Mouse (Mus musculus) T-cell, adult 2 months (primary cell): Measurements from ENCODE around the gene Phf1.
"Not testable (repeated sequence)": the region's sequence is repeated elsewhere in the genome, so short reads cannot be mapped to it uniquely, and the experiment has no call there.

Experiments
- DNase-seq: peaks from one replicate; pipeline ENCODE4 v3.0.0; 2022; ENCODE audit warnings: low spot score

Phf1 gene

DNA sequence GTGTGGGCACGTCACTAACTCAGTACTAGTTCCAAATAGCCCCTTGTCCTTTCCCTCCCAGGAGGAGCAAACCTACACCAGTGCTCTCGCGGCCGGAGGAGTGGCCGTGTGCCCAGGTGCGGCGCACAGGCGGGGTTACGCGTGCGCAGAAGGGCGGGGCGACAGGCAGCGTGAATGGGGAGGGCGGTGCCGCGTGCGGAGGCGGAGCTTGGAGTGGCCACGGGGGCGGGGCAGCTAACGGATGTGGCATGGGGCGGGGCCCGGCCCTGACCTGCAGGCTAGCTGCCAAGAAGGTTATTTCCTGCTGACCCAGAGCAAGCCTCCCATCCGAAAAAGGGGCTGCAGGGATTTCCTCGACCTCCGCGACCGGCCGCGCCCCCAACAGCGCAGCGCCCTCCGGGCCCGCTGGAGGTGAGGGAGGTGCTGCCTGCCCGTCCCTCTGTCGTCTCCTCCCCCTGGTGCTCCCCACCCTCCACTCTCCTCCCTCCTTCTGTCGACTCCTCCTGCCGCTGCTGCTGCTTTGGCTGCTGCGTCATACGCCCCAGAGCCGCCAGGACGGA is at the start of gene Phf1:
Gene Phf1 (plus strand): TSS at position 214 of the 560 bp plus-strand sequence.
- peak; percentile 95 for DNase-seq

DNA sequence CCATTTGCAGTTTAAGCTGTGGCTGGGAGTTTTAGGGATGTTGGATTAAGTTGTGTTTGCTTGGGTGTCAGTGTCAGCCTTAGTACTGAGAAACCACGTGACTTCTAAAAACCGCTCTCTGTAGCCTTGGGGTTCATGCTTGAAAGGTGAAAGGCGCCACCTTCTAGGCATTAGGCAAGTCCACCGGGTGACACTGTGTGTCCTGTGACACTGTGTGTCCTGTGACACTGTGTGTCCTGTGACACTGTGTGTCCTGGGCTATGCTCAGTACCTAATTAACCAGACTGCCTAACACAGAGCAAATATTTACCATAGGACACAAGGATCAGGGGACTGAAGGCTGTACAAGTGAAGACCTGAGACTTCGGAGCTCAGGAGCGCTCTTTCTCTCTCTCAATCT is 49.3 kb upstream of the Phf1 start:
- DNase-seq: no peak

DNA sequence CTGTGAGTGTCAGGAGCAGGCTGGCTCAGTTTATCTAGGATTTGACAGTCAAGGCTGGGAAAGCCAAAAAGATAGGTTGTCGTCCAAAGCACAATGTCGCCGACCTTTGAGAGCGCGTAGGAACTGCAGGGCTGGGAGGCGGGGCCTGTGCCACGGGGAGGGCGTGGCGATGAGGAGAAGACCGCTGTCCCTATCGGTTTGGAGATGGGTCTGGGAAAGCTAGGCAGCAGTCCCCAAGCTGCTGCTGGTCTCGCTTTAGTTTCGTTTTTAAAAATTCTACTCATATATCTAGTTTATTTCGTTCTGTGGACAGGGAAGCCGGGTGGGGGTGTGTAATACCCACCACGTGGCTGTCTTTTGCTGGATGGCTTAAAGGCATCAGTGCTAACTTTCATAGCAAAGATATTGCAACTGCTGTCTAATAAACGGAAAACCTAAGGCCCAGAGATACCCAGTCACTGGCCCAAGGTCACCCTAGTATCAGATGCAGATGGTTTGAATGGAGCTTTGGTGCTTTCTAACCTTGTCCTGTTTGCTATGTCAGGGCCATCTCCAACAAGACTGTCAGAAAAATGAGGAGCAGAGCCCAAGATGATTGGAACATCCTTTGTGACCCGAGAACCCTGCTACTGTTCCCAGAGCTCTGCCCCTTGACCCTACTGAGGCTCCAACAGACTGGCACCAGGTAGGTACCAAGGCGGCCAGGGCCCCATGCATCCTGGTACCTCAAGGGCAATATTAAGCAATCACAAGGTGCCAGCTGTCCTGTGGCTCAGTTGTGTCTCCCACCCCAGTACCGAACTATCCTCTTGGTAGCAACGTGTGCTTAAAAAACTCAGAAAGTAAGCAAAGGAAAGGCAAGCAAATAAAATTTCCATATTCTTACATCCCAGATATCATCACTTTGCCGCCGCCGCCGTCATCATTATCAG is 47.6 kb upstream of the Phf1 start:
- DNase-seq: peak; percentile 75

- peak; percentile 83 for DNase-seq
Observed at GRCm38 (mm10) chr17:26886047-26886749, 46.7 kb upstream of the Phf1 start.

GRCm38 (mm10) chr17:26887926-26888325 is 44.9 kb upstream of the Phf1 start:
- no peak for DNase-seq

DNA sequence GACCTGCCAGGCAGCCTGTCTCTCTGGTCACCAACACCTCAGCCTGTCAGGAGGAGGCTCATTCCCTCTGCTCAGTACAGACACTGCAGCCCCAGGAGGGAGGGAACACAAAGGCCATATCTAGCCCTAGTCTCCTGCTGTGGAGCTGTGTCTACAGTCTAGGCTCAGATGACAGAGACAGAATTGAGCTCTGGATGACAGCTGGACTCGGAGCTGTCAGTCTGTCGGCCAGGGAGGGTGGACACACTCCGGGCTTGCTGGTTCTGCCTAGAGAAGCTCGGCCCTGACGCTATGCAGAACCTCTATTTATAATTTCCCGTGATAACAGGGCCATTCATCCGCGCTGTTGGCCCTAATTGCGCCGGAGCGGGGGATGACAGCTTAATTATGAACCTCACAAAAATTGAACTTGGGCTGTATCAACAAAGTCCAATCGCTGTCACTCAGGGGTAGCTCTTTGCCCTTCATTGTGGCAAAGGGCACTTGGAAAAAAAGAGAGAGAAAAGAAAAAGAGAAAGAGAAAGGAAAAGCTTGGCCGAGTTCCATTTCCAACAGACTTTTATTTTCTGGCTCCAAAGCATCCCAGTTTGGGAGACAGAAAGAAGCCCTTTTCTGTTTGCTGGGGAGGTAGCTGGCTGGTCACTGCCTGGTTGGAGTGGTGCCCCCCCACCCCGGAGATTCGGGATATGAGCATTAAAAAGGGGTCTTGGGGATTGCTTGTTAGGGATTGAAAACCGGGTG is 40.0 kb upstream of the Phf1 start:
- DNase-seq: no peak

GRCm38 (mm10) chr17:26893492-26893891 is 39.4 kb upstream of the Phf1 start:
- no peak for DNase-seq

- no peak for DNase-seq
Observed at GRCm38 (mm10) chr17:26894342-26894741, 38.5 kb upstream of the Phf1 start.

DNA sequence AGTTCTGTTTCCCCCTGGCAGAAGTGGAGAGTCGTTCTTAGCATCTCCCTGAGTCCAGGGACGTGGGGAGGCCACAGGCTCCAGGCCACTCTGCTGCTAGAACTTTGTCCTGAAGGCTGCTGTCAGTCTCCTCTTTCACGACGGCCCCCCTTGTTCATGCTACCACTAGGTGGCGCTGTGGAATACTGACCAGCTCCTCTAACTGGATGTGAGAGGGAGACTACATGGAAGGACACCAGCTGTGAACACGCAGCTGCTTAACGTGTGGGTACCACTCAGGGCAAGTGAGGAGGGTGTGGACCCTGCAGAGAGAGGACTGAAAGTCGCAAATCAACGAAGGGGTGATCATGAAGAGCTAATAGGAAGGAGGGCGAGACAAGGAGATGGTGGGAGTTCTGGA is 37.3 kb upstream of the Phf1 start:
- DNase-seq: peak; percentile 49

- DNase-seq: no peak
Observed at GRCm38 (mm10) chr17:26900916-26901315, 31.9 kb upstream of the Phf1 start.

DNA sequence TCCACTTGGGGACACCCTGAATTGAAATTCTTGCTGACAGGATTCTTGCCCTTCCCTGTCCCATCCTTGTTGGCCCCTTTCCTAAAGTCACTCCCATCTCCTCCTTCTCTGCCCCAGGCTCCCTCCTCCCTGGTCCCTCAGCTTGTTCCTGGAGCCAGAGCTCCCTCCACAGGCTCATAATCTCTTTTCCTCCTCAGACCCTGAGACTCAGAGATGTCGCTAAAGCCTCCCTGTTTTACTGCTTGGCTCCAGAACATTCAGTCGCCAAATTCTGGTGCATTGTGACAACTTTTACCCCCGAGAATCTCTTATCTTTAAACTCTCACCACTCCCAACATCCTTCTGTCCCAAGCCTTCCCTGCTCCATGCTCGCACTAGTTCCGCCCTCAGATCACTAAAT is 28.5 kb upstream of the Phf1 start:
- DNase-seq: no peak

- DNase-seq: not testable (repeated sequence)
Observed at GRCm38 (mm10) chr17:26907506-26907905, 25.3 kb upstream of the Phf1 start.

- no peak for DNase-seq
Observed at GRCm38 (mm10) chr17:26915248-26915647, 17.6 kb upstream of the Phf1 start.

GRCm38 (mm10) chr17:26916711-26917482 is 16.0 kb upstream of the Phf1 start, which contains the start of gene Kifc5b:
Gene Kifc5b, plus strand, starts transcription at chr17:26917091.
- peak; percentile 99 for DNase-seq

DNA sequence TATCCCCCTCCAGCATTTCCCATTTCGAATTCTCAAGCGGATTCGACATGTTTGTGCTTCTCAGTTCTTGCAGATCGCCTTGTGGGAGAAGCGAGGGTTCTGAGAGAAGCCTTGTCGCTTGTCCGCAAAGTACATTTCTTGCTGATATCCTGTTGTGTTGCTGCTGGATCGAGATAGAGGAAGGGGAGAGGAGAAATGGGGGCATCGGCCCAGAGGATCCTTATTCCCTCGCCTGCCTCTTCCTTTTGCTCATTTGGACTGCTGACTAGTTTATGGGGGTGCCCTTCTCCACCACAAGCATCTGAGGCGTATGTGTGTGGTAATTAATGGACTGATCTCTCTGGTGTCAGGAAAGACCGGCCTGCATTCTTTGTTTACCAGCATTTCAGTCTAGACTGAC is 15.3 kb upstream of the Phf1 start:
- DNase-seq: not testable (repeated sequence)

GRCm38 (mm10) chr17:26918343-26918742 is 14.5 kb upstream of the Phf1 start:
- no peak for DNase-seq

- DNase-seq: not testable (repeated sequence)
Observed at GRCm38 (mm10) chr17:26919516-26919915, 13.3 kb upstream of the Phf1 start.

DNA sequence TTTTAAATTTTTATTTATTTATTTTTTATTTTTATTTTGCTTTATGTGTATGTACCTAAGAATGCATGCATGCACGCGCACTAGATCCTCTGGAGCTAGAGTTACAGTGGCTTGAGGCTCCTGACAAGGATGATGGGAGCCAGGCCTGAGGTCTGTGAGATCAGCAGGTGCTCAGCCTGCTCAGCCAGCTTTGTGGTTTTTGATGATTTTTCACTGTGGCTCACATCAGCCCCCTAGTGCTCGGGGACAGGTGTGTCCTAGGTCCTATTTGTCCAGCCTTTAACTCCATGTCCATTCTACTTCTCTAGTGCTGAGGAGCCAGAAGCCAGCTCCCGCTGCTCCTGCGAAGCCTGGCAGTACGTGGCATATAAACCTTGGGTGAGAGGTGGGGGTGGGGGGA is 10.5 kb upstream of the Phf1 start:
- not testable (repeated sequence) for DNase-seq

DNA sequence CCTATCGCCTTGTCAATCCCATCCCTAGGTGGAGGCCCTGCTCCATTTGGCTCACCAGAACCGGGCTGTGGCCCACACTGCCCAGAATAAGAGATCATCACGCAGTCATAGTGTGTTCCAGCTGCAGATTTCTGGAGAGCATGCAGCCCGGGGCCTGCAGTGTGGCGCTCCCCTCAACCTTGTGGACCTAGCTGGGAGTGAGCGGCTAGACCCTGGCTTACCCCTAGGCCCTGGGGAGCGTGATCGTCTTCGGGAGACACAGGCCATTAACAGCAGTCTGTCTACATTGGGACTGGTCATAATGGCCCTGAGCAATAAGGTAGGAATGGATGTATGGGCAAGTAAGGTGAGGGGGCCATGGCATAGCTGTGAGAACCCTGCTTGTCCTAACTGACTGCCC is 7.4 kb upstream of the Phf1 start:
- DNase-seq: not testable (repeated sequence)

- not testable (repeated sequence) for DNase-seq
Observed at GRCm38 (mm10) chr17:26931795-26932194, 1.1 kb upstream of the Phf1 start.

DNA sequence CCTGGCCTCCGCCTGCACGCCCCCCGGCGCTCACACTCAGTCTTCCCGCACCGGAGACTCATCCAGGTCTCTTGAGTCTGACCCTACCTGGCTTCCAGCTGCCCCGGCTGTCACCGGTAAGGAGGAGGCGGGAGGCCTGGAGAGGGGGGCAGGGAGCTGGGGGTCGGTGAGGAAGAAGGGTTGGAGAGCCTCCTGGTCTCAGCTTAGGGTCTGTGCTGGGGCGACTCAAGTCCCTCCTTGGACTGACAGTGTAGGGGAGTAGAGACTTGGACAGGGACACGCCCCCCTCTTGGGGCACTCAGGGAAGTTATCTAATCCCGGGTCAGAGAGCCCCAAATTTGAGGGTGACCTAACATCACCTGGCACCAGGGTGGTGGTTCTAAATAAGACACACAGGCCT is 567 bp downstream of the Phf1 start:
- no peak for DNase-seq
